Mouse (Mus musculus) myocyte (in vitro differentiated cells): ENCODE results near the gene Oaf.

Experiments
- CEBPB ChIP-seq: IDR thresholded peaks from 2 replicates; pipeline ENCODE4 v1.6.1; 2011; ENCODE audit warnings: mild to moderate bottlenecking, moderate library complexity; ENCODE audit not compliant: poor library complexity, insufficient read depth, severe bottlenecking
- MAX ChIP-seq: IDR thresholded peaks from one replicate; pipeline ENCODE4 v1.6.1; 2011; ENCODE audit warnings: low read depth, mild to moderate bottlenecking, control low read depth
- MYOD1 ChIP-seq, 3 experiments: IDR thresholded peaks; one replicate each; pipeline ENCODE4 v1.6.1; 2011; ENCODE audit warnings: control low read depth in 2 of 3, low read depth in 2 of 3, mild to moderate bottlenecking in 2 of 3, moderate library complexity in 1 of 3; ENCODE audit not compliant: insufficient read length in 2 of 3, control insufficient read depth in 1 of 3
- MYOG ChIP-seq, 3 experiments: IDR thresholded peaks; one replicate each; pipeline ENCODE4 v1.6.1; 2011; ENCODE audit warnings: control low read depth in 2 of 3, low read depth in 2 of 3, mild to moderate bottlenecking in 2 of 3; ENCODE audit not compliant: insufficient read length in 2 of 3, control insufficient read depth in 1 of 3, insufficient read depth in 1 of 3
- POLR2A ChIP-seq: IDR thresholded peaks from one replicate; pipeline ENCODE4 v1.6.1; 2011; ENCODE audit warnings: low read depth, mild to moderate bottlenecking, control low read depth, moderate library complexity; ENCODE audit not compliant: insufficient read length
- USF1 ChIP-seq: IDR thresholded peaks from one replicate; pipeline ENCODE4 v1.6.1; 2011; ENCODE audit warnings: low read depth, mild to moderate bottlenecking, control low read depth, moderate library complexity

- no peak for TF ChIP-seq POLR2A
- TF ChIP-seq USF1, result no peak
- no peak for TF ChIP-seq MAX
- TF ChIP-seq MYOG (IDR thresholded peaks at IDR 0.05; ENCODE audit: control insufficient read depth in 1 of 3, insufficient read depth in 1 of 3, insufficient read length in 2 of 3, low read depth in 2 of 3), result no peak
- no peak for TF ChIP-seq CEBPB
- no peak for TF ChIP-seq MYOD1 (IDR thresholded peaks at IDR 0.05; ENCODE audit: control insufficient read depth in 1 of 3, insufficient read length in 2 of 3, low read depth in 2 of 3)
Measured at GRCm38 (mm10) chr9:43265194-43265593, 25.5 kb upstream of the Oaf start.
